Mouse (Mus musculus): ENCODE data around the gene Bcl2a1d.
A peak's percentile ranks its signal among the peaks of the same experiment; 100 is the strongest.
"Not testable (repeated sequence)": the region's sequence is repeated elsewhere in the genome, so short reads cannot be mapped to it uniquely, and the experiment has no call there.

Gene Bcl2a1d

DNA sequence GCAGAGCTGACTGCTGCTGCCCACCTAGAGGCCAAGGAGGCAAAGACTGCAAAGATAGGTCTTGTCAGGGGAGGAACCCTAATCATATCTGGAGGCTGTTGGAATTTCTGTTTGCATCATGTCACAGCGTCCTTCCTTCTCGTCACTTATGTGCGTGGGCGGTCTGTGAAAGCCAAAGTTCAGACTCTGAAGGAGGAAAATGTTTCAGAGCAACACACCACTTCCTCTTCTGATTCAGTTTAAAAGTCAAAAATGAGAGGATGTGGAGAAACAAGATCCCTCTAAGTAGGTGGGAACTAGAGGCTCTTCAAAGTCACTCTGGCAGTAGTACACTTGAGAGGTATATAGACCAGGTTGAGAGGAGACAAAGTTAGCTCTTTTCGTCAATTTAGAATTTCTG lies at the start of gene Bcl2a1d:
Gene Bcl2a1d, minus strand, starts transcription at position 187 of the 400 bp plus-strand sequence.
- not testable (repeated sequence) for DNase-seq (ENCODE audit: low spot score)

GRCm38 (mm10) chr9:88770239-88770638 lies 38.5 kb upstream of the Bcl2a1d start:
- DNase-seq (ENCODE audit: low spot score), result not testable (repeated sequence)

- DNase-seq (ENCODE audit: low spot score), result not testable (repeated sequence)
Observed at GRCm38 (mm10) chr9:88769470-88769869, 37.8 kb upstream of the Bcl2a1d start.

DNA sequence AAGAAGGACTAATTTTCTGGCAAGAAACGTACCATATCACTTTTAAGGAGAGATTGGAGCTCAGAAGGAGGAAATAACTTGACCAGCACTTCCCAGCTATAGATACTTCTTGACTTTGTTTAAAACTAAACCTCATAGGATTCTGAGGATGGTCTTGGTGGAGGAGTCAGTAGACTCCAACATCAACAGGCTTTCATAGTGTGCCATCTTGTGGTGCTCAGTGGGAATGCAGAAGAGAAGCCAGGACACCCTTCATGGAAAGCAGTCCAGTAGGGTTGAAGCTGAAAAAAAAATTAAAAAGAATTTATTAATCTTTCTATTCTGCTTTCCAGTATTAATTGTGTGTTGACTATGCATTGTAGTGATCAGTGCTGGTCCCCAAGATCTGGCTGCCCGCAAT lies 15.0 kb upstream of the Bcl2a1d start:
- not testable (repeated sequence) for DNase-seq (ENCODE audit: low spot score)

GRCm38 (mm10) chr9:88746046-88746445 lies 14.3 kb upstream of the Bcl2a1d start:
- not testable (repeated sequence) for DNase-seq (ENCODE audit: low spot score)

DNA sequence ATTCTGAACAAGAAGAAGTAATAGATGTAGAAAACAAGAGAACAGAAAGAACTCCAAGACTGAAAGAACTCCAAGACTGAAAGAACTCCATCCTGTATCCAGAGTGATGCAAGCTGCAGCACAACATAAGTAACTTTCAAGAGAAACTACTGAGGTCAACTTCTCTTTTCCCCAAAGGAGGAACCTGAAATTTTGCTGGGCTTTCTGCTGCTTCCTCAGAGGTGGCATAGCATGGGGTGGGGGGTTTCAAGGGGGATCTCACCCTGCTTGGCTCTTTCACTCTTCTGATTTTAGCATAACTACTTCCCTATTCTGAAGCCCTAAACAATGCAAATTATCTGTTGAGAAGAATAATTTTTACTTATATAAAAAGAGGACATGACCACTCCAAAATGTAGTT lies 3.6 kb upstream of the Bcl2a1d start:
- not testable (repeated sequence) for DNase-seq (ENCODE audit: low spot score)

GRCm38 (mm10) chr9:88733182-88733581 lies 1.5 kb upstream of the Bcl2a1d start:
- not testable (repeated sequence) for DNase-seq (ENCODE audit: low spot score)

DNA sequence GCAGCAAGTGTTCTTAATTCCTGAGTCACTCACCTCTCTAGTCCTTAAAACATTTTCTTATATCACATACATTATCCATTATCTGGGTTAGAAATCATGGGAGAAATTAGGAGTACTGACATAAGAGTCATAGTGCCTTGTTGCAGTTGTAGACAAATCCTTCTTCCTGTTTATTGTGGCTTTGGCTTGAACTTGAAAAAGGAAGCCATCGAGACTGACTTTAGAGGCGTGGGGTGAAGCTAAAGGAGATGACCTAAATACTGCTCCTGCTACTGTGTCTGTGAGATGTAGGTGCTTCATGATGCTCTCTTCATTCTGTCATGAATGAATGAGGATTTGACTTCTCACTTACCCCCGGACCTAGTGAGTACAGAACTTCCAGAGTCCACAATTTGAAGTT lies 620 bp upstream of the Bcl2a1d start:
- DNase-seq (ENCODE audit: low spot score), result not testable (repeated sequence)

DNA sequence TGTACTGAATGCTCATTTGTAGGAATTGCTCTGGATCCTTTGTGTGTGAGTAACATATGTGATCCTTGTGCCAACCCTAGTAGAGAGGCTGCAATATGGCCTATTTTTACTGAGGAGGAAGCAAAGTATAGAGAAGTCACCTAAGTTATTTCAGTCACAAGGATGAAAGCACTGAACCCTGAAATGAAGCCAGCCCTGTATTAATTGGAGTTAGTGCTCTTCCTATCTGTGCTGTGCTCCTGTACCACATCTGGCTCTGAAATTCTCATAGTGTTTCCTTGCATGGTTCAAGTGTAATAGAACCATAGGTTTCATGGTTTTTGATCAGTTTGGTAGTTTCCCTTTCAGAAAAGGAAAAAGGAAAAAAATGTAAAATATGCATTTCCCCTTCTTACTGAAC lies 3.4 kb downstream of the Bcl2a1d start:
- DNase-seq (ENCODE audit: low spot score), result not testable (repeated sequence)

- DNase-seq (ENCODE audit: low spot score), result not testable (repeated sequence)
Observed at GRCm38 (mm10) chr9:88721628-88722027, 10.1 kb downstream of the Bcl2a1d start.

DNA sequence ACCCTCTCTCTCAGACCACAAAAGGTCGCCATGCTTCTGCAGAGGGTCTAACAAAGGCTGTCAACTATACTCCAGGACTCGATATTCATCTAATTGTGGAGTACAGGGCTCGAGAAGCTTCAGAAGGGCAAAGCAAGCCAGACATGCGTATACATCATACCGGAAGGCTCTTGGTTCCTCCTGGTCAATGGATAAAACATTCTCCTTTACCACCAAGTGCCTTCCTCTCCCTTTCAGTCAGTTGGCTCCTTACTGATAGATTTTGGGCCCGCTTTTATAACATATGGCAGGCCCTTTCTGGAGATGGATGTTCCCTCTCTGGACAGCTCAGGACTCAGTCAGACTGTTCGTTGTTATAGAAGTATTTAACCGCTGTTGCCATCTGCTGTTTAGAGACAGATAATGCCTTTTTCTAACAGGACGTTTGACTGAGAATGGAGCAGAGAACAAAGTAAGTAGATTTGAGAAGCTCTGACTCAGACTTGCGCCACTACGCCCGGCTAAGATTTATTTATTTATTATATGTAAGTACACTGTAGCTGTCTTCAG lies 11.7 kb downstream of the Bcl2a1d start, which contains the start of gene Mthfsl:
Gene Mthfsl, minus strand, starts transcription at position 308 of the 549 bp plus-strand sequence.
- DNase-seq (ENCODE audit: low spot score), result peak; percentile 22

- peak; percentile 44 for DNase-seq (ENCODE audit: low spot score)
Observed at GRCm38 (mm10) chr9:88719073-88719921, 12.4 kb downstream of the Bcl2a1d start.

- not testable (repeated sequence) for DNase-seq (ENCODE audit: low spot score)
Observed at GRCm38 (mm10) chr9:88718593-88718992, 13.1 kb downstream of the Bcl2a1d start.

- peak; percentile 27 for DNase-seq (ENCODE audit: low spot score)
Observed at GRCm38 (mm10) chr9:88718140-88718539, 13.6 kb downstream of the Bcl2a1d start.

DNA sequence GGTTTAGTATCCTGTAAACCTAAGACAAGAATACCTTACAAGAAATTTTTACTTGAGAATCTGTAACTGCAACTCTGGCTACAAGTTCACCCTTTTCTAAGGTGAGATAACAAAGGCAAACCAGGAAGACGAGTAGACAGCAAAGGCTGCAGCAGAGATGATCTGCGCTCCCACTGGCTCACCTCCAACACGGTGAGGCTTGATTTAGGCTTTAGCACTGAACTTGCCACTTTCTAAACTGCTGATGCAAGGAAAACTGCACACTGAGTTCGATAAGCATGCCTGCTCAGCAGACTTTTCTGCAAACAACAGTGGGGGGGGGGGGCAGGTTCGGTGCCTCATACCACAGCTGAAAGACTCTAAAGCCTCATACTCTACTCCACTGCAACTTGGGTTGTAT lies 17.2 kb downstream of the Bcl2a1d start:
- not testable (repeated sequence) for DNase-seq (ENCODE audit: low spot score)

DNA sequence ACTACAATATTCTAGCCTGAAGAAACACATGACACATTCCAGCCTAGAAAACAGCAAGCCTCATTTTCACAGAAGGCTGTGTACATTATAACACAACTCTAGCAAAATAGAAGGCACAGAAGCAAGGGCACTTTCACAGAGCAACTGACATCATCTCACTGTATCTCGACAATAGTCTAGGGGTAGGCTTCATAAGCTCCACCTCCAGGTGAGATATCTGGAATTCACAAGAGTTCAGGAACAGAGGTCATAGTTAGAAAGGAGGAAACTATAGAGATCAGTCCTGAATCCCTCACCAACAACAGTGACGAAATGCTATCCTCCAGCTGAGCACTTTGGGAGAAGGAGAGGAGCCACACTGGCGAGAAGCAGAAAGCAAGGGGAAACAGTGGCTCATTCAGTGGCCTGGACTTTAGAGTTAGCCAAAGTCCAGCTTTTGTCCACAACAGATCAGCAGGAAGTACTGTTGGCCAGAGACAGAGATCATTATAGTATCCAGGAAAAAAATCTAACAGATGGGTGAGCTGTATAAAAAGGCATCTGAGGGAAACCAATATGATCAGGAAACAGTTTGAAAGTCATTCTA lies 19.5 kb downstream of the Bcl2a1d start:
- DNase-seq (ENCODE audit: low spot score), result not testable (repeated sequence)

GRCm38 (mm10) chr9:88710910-88711438 lies 20.7 kb downstream of the Bcl2a1d start:
- not testable (repeated sequence) for DNase-seq (ENCODE audit: low spot score)

- DNase-seq (ENCODE audit: low spot score), result not testable (repeated sequence)
Observed at GRCm38 (mm10) chr9:88710439-88710838, 21.3 kb downstream of the Bcl2a1d start.

DNA sequence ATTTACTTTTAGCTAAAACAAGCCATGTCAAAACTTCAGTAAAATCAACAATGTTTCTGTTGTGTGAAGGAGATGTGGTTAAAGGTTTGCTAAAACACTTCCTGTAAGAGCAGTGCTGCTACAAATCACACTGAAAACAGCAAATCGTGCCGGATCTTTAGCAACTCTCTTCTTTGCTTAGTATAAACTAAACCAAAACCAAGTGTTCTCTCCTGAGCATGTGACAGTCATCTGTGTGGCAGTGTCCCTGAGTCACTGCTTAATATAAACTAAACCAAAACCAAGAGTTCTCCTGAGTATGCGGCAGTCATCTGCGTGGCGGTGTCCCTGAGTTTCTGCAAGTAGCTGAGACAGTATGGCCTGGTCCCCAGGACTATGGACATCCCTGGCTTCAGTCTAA lies 21.9 kb downstream of the Bcl2a1d start:
- DNase-seq (ENCODE audit: low spot score), result not testable (repeated sequence)

DNA sequence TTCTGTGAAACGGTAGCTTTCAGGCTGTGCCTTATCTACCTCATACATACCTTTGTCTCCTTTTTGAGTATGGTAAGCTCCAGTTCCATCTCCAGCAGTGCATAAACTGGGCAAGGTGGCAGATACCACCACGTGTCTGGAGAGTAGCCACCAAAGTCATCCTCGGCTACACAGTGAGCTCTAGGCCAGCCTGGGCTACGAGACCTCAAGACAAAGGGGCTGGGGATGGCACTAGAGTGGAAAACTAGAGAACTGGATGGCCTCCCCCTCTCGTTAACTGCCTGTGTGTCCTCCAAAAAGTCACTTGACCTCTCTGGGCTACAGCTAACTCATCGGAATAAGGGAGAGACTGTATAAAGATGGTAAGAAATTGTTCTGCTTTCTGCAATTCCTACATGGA lies 22.4 kb downstream of the Bcl2a1d start:
- no peak for DNase-seq (ENCODE audit: low spot score)

GRCm38 (mm10) chr9:88706700-88707099 lies 25.0 kb downstream of the Bcl2a1d start:
- DNase-seq (ENCODE audit: low spot score), result peak; percentile 10

DNA sequence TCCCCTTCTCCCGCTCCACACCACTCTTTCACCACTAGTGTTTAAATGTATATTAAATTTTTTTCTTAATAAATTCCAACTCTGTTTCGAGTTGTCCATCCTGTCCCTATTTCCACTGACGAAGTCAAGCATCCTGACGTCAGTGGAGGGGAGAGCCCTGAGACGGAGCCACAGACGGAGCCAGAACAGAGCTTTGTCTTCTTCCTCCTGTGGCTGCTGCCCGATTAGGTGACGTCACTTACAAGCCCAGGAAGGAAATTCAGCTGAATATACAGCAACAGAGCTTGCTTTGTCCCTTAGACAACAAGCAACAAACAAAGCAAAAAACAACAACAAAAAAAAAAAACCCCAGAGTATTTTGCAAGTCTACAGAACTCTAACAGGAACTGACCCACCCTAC lies 26.6 kb downstream of the Bcl2a1d start:
- not testable (repeated sequence) for DNase-seq (ENCODE audit: low spot score)

Measured in embryo, embryonic 10.5 days (tissue).